Mouse (Mus musculus): Measurements from ENCODE around the gene Kcnip2.

The Kcnip2 gene

GRCm38 (mm10) chr19:45780350-45780915, 35.4 kb downstream of the Kcnip2 start:
- no peak for DNase-seq (ENCODE audit: low spot score)

GRCm38 (mm10) chr19:45775486-45775885, 40.4 kb downstream of the Kcnip2 start:
- no peak for DNase-seq (ENCODE audit: low spot score)

DNA sequence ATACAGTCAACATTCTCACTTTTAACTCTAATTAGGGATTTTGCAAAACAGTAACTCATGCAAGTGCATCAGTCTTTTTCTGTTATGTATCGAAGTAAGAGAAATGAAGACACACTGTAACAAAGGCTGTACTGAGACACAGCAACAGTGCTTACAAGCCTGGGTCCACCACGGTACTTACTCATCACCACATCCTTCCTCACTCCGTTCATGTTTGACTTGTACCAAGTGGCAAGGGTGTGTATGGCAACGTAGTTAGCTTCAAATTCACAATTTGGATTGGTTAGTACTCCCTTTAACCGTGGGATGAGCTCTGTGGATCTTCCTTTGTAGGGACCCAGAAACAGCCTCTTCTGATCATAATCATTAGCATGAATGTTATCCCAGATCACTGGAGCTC, 44.4 kb downstream of the Kcnip2 start:
- no peak for DNase-seq (ENCODE audit: low spot score)

DNA sequence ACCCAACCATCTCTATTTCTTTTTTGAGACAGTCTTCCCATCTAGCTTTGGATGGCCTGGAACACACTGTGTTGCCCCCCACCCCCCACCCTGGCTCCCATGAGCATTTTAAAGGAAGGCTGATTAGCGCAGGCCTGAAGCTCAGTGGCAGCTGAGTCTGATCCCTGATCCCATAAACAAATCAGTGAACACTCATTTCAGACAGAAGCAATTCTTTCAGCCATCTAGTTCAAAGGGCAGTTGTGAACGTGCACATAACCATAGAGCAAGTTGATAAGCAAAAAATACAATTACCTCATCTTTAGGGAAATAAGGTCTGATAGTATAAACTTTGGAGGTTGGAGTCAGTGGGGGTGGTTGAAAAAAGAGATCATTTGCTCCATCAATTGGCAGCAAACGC, 55.1 kb downstream of the Kcnip2 start:
- no peak for DNase-seq (ENCODE audit: low spot score)

DNA sequence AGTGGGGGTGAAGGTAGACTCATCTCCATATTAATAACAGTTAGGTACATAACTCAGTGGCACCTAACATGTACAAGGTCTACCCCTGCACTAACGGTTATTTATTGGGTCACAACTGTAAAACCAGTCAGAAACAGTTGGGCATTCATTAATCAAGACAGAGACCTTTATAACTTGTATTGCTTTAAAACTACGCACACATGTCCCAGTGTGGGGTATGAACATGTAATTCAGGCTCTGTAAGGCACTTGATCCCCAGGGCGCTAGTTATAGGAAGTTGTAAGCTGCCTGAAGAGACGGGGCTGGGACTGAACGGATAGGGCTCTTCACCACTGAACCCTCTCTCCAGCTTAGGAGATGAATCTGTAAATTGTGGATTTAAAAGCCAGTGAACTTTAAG, 57.2 kb downstream of the Kcnip2 start:
- no peak for DNase-seq (ENCODE audit: low spot score)

GRCm38 (mm10) chr19:45753551-45753950, 62.3 kb downstream of the Kcnip2 start:
- DNase-seq (ENCODE audit: low spot score): no peak

- DNase-seq (ENCODE audit: low spot score): no peak
Observed at GRCm38 (mm10) chr19:45751881-45752280, 64.0 kb downstream of the Kcnip2 start.

DNA sequence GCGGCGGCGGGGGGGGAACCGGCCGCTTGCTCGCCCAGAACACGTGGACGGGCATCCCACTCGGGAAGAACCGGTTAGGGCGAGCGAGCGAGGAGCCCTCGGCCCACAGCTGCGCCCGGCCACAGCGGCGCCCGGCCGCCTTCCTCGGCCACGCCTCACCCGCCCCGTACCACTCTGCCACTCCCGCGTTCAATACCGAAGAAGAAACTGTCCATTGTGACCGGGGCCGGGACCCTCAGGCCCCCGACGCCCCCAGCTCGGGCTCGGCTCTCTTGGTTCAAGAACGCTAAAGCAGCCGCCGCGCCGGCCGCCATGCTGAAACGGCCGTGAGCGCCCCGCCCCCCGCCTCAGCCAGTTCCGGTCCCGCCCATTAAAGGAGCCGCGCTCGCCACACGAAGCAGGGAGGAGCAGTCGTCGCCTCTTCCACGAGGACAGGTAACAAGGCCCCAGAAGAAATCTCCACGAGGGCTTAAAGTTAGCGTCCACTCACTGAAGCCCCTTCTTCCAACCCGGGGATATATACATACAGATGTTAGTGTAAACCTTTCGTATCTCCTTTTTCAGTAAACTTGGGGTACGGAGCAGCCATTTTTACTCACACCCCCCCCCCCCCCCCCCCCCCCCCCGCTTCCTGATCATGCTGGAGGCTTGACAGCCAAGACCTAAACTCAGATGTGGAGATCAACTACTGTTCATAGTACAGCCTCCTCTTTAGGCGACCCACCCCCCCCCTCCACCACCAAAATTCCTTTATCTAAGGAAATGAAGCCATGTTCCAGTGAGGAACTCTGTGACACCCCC, 66.4 kb downstream of the Kcnip2 start, which contains the start of gene Npm3:
Gene Npm3 (minus strand): TSS at position 349 of the 801 bp plus-strand sequence.
- peak; percentile 80 for DNase-seq (ENCODE audit: low spot score)

GRCm38 (mm10) chr19:45748691-45749242, 67.1 kb downstream of the Kcnip2 start:
- DNase-seq (ENCODE audit: low spot score): no peak

DNA sequence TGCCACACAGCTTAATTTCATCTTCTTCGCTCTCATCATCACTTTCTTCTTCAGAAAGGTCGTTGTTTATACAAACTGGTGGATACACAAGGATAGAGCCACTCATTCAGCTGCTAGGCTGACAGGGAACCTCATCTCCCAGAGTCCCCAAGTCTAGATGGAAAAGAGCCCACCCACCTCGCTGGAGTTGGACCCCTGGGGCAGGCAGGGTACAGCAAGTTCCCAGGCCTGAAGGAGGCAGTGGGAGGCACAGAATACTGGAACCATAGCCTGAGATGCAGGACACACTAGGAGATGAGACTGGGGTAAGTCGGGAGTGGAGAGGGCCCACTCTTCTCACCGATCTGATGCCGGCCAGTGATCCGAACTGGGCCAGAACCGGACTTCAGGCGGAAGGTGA, 67.7 kb downstream of the Kcnip2 start:
- DNase-seq (ENCODE audit: low spot score): no peak

GRCm38 (mm10) chr19:45747028-45747867, 68.6 kb downstream of the Kcnip2 start:
- peak; percentile 91 for DNase-seq (ENCODE audit: low spot score)

DNA sequence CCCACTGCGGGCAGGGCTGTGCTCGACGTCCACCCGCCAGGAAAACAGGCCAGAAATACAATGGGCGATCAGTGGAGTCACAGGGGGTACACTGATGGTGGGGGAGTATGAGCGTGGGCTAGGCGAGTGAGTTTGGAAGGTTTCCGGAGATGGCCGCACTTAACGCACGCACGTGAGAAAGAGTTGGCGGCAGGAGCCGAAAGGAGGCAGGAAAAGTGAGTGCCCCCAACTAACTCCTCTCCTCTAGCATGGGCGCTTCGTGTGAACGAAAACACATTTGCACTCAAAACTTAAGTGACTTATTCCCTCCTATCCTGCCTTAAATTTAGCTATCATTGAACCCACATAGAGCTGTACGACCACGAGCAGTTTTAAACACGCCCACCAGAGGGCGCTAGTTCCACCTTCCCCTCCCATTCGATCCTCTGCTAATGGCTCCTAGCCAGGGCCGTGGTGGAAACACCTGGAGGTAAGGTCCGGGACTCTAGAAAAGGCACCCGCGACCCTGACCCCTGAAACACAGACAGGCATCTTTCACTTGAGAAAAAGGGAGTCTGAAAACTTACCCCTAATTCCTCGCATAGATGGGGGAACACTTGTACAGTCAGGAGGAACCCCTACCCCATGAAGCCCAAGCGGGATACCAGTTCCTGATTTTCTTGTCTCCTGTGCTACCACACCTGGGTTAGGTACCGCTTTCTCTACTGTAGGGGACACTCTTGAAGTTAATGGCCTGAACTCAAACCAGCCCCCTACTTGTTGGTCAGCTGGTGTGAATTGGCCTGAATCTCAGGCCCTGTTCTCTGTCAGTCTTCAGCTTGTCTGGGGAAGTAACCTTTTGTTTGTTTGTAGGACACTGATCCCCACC, 69.5 kb downstream of the Kcnip2 start:
- peak; percentile 78 for DNase-seq (ENCODE audit: low spot score)

- no peak for DNase-seq (ENCODE audit: low spot score)
Observed at GRCm38 (mm10) chr19:45745344-45746152, 70.3 kb downstream of the Kcnip2 start.

GRCm38 (mm10) chr19:45743619-45744018, 72.2 kb downstream of the Kcnip2 start:
- DNase-seq (ENCODE audit: low spot score): no peak

DNA sequence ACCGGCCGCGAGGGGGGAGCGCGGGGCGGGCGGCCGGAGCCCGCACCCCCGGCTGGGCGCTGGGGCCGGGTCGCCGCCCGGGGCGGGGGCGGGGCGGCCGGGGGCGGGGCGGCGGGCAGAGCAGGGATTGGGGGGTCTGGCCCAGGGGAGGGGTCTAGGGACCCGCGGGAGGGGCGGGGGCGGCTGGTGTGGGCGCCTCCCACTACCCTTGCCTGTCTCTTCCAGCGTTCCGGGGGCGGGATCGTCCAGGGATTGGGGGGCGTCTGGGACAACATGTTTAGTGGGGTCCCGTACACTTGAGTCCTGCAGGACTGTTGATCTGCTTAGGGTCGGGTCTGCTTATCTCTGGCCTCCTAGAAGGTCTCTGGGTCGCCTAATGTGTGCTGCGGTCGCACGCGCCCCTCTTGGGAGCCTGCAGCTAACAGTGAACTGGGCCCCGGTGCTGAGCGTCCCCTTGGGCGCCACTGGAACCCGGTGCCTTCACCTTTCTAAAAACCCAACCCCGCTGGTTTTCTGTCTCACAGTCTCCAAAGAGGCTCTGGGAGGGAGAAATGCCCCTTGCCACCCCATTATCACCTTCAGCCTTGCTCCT, 72.8 kb downstream of the Kcnip2 start:
- no peak for DNase-seq (ENCODE audit: low spot score)

DNA sequence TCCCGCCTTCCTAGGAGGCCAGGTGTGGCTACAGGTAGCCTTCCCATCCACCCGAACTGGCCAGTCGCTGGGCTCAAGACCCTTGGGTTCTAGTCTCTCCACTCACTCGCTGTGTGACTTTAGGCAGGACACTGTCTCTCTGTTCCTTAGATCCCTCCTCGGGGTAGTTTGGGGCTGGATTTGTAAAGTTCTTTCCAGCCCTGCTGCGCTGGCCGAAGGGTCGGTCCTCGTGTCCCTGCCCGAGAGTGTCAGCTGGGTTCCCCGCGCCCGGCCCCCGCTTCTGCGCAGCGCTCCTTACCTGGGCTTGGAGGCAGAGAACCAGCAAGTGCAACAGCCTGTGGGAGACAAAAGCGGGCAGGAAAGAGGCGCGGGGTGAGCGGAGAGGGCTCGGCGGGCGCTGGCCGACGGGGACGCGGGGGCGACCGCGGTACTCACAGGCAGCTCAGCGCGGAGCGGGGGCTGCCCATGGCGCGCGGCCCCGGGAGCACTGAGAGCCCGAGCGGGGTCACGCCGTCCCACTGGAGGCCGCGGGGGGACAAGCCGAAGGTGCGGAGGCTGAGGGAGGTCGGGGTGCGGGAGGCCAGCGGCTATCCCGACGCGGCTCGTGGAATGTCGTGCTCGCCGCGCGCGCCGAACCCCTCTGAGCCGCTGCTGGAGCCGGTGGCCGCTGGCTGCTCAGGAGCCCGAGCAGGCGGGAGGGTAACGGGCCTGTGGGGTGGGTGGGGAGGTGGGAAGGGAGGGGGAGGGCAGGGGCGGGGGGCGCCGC, 73.5 kb downstream of the Kcnip2 start, which contains the start of gene Fgf8:
Gene Fgf8 (minus strand): TSS at position 698 of the 766 bp plus-strand sequence.
- no peak for DNase-seq (ENCODE audit: low spot score)
